Mouse (Mus musculus): ENCODE results near the gene Pi4k2b.
"Not testable (repeated sequence)": the region's sequence is repeated elsewhere in the genome, so short reads cannot be mapped to it uniquely, and the experiment has no call there.

Gene Pi4k2b

DNA sequence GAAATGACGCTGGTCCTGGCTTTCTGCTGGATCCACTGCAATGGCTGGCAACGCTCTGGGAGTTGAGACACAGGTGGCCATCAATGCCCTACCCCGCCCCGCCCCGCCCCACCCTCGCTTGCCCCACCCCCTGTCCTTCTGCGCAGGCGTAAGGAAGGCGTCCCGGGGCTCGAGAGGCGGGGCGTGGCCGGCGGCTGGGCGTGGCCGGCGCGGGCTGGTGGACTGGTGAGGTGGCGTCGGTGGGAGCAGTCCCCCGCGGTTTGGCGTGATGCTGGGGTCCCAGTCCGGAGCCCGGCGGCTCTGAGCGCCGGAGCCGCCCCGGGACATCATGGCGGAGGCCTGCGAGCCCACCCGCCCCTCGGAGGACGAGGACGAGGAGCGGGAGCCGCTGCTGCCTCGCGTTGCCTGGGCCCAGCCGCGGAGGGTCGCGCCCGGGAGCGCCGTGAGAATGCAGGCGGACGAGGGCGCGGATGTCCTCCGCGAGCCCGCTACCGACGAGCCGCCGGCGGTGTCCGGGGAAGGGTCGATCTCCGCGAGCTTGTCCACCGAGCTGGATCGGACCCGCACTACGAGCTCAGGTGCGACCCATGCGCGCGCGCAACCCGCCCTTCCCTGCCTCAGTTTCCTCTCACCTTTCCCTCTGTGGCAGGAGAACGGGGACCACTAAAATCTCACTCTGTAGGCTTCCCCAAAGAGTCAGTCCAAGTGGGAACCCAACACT is at the start of gene Pi4k2b:
TSS of gene Pi4k2b (plus strand) at position 184 of the 721 bp plus-strand sequence.
- peak; percentile 16 for DNase-seq

DNA sequence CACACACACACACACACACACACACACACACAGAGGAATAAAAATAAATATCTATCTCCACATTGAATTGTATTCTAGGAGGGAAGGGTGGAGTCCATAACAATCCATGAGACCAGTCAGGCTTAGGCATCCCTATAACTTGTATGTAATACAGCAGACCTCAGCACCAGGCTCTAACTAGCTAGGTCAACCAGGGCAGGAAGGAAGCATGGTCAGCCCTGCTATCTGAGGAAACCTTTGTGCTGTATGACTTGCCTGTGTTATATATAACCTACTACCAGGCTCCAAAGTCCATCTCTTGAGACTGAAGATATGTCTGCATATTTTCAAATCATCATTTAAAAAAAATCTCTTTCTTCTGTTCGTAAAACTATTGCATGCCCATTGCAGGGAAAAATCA is 44.1 kb upstream of the Pi4k2b start:
- no peak for DNase-seq

DNA sequence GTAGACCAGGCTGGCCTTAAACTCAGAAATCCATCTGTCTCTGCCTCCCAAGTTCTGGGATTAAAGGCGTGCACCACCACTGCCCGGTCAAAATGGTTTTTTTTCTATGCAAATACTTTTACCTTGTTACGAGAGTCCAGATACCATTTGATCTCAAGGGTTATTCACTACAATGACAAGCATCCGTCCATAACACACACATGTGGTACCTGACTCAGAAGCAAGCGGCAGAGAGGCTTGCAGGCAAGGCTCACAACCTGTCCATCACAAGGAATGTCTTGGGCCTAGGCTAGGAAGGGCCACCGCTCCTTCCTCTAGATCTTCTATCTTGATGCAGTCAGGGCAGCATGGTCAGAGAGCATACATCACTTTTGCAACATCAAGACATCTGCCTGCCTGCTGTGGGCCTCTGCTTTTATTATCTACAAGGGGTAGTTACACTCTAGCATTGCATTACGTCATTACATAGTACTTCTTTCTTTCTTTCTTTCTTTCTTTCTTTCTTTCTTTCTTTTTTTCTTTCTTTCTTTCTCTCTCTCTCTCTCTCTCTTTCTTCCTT is 43.4 kb upstream of the Pi4k2b start:
- DNase-seq, result not testable (repeated sequence)

DNA sequence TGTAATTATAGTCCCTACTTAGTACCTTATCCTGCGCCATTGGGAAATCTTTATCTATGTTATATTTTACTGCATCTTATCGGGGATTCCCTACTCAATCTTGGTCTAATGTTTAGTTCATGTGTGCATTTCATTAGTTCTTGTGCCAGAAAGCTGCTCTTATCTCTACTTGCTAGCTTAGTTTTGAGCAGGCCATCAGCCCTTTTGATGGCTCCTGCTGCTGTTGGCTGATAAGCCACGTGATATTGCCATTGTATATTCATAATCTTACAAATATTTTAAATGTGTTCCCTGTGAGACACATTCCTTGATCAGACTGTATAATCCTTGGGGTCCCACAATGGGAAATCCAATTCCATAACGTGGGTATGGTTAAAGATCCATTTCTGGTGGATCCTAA is 36.8 kb upstream of the Pi4k2b start:
- no peak for DNase-seq

DNA sequence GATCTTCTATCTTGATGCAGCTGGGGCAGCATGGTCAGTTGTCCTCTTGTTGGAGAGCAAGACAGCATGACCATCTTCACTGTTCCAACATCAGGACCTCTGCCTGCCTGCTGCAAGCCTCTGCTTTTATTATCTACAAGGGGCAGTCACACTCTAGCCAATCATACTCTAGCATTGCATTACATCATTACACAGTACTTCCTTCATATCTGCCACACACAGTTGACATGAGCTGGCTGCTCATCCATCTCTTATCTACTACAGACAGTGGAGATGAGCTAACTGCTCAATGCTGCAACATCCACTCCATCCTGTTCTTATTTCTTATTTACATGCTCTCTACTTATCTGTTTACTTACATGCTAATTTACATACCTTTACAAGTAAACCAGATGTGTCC is 28.7 kb upstream of the Pi4k2b start:
- DNase-seq, result no peak

DNA sequence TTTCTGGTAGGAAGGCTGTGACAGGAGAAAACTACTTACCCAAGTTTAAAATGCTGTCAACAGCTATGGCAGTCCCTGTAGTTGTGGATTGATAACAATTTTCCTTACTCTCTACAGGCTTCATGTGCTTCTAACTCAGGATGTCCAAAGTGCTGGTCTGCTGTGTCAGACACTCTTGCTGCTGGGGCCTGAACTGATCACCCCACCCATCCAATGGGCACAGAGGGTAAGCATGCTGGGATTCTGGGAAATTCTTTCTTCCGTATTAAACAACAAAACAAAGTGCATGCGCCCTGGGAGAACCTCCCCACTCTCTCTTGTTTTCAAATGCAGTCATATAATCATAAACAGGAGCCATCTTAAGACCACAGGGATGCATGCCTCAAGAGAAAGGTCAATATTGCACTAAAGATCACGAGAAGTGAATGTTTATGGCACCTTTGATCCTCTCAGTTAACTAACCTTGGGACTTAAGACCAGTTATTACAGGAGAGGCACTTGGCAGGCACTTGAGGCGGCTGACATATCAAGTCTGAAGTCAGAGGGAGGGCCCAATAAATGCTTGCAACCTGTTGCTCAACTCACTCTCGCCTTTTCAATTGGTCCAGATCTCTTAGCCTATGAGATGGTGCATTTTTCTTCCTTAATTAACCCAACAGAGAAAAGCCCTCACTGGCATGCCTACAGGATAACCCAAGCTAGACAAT is 24.5 kb upstream of the Pi4k2b start:
- DNase-seq, result no peak

DNA sequence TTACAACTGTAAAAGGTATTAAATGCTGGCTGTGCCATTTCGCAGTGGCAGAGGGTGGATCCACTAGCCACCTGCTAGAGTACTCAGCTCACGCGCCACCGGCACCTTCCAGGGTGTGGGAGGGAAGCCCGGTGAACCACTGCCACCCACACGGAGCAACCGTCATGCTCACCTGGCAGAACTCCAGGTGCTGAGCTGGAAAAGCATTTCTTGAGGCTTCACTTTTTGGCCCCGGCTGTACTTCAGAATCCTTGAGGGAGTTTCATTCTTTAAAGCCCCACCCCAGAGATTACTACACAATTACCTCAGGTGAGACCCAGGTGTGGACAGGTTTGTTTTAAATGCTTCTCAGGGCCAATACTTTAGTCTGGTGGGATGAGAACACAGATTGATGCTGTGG is 20.4 kb upstream of the Pi4k2b start:
- DNase-seq, result no peak

DNA sequence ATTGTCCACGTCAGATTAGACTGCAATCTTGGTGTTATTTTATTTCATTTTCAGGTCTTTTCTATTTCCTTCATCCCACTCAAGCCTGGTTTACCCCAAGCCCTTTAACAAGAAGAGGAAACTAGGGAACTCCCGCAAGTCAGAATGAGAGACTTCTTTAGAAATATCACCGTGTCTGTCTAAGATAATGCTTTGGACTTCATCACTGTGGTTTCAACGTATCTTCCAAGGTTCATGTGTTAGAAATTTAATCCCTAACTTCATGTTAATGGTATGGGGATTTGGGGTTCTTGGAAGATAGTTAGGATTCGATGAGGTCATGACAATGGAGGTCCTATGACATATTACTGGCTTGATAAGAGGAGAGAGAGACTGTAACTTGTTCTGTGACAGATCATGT is 13.6 kb upstream of the Pi4k2b start:
- DNase-seq, result no peak

DNA sequence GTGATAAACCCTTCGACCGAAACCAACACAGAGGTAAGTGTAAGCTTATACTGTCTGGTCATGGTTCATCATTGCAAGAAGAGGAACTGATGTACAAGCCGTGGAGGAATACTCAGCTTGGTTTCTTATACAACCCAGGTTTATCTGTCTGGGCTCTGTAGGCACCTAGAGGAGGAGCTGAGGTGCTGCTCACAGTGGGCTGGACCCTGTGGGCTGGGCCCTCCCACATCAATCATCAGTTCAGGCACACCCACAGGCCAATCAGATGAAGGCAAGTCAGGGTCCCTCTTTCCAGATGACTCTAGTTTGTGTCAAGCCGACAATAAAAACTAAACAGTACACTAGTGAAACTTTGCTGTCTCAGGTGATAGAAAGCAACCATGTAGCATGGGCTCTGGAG is 8.6 kb upstream of the Pi4k2b start:
- DNase-seq, result no peak

DNA sequence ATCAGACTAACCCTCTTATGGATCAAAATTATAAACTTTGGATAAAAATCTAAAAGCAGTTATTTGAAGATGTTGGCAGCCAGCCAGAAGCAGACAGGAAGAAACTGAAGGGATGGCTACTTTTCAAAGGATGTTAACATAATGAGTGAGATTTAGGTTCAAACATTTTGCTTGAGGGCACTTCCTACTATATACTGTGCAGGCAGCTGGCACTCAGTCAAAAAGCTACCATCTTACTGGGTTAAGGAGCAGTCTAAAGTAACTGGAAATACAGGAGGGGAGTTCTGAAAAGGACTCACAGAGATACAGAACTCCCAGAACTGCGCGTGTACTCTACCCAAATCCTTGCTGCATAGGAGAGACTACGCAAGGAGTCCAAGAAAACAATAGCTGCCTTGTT is 5.3 kb upstream of the Pi4k2b start:
- no peak for DNase-seq

DNA sequence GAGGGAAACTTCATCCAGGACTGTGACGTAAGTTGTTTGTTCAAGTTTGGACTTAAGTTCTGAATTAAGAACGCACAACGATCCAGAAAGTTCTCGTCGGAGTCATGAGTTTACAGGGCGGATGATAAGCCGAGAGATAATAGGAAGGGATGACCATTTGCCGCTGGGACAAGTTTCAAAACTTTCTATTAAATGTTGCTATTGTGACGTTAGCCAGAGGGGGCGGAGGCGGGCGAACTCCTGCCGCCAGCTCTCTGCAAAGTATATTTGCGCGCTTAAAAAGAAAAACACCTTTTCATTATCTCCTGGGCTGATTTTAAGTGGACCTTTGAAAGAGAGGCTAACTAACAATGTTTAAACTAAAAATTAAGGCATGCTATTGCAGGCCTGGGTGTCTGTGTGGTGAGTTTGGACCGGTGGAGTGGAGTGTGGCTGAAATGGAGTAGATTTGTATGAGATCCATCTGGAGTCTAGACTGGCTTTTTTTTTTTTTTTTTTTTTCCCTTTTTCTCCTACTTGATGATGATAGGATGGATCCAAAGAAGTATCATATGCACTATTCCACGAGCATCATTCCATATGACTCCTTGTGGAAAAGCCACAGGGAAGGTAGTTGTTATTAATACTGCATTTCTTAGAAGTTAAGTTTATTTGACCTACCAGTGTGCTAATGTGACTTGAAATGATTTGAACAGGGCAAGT is 889 bp downstream of the Pi4k2b start:
- DNase-seq, result no peak

DNA sequence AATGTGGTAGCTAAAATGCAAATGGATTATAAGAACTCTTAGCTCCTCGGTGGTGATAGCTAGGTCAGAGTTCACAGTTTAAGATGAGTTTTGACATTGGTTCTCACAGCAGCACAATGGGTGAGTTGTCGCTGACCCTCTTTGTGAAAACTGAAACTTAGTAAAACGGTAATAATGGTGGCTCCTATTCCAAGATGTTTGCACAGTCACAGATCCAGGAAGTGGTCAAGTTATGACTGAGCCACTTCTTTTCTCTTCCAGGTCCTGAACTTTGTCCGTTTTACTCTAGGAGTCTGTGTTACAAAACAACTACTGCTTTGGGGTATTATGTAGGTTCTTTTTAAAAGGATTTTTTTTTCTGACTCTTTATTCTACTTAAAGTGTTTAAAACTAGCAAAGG is 1.9 kb downstream of the Pi4k2b start:
- DNase-seq, result no peak

DNA sequence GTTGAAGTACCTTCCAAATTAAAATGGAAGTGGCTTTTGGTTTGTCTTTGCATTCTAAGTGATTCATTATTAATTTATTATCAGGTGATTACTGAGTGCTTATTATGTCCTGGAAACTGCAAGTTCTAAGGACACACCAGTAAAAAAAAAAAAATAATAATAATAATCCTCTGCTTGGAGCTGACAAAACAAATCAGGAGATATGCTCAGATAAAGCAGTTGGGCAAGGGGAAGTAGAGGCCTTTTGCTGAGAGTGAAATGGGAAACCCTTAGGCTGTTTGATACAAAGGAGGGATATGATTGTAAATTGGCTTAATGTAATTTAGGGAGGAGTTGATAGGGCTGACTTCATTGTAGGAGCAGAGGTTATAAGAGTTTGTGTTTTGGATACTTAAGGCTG is 5.5 kb downstream of the Pi4k2b start:
- DNase-seq, result no peak

DNA sequence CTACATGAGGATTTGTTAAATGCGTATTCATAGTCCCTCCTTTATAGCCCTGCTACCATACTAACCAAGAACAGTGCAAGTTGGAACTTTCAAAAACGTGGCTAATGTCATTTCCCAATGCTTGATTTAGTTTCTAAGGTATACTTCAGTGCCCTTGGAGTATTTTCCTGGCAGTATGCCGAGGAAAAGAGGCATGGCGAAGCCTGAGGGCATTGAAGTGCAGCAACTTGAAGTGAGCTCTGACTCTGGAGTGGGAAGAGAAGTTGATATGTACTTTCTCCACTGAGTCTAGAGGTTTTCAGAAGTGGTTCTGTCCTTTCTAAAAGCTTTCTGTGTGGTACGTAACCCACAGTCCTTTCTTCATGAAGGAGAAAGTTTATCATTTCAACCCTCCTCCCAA is 7.4 kb downstream of the Pi4k2b start:
- no peak for DNase-seq

DNA sequence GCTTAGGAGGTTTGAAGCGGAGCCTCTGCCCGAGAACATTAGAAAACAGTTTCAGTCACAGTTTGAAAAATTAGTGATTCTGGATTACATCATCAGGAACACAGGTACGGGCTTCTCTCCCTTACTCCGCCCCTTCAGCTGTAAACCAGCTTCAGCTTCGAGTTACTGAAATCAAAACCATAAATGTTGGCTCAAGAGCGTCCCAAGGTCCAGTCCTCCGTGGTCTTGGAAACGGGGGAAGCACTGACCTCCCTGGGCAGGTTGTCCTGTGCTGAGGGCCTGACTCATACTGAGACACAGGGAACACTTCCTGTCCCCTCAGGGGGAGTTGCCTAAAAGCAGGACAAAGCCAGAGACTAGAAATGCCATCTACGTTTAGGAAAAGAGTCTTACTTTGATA is 11.8 kb downstream of the Pi4k2b start:
- DNase-seq, result no peak

DNA sequence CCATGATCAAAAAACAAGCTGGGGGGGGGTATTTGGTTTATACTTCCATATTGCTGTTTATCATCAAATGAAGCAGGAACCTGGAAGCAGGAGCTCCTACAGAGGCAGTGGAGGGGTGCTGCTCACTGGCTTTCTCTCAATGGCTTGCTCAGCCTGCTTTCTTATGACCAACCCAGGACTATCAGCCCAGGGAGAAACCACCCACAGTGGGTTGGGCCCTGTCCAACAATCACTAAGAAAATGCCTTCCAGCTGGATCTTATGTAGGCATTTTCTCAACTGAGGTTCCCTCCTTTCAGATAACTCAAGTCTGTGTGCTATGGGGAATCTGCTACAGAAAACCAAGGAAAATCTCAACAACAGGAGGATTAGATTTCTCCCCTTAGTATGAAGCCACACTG is 12.8 kb downstream of the Pi4k2b start:
- no peak for DNase-seq

DNA sequence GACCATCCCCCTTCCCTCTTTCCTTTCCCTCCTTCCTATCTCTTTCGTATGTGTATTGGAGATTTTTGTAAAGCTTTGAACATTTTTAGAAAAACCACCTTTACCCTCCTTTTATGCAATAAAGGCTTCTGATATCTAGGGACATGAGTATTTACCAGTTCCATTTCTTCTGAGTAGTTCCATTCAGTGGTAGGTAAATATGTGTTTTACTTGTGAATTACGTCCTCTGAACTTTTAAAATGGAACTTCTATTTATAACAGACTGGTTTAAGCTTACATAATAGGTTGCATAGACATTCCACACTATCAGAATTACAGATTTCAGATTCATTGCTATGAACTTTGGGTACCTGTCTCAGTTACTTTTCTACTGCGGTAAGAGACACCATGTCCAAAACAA is 14.0 kb downstream of the Pi4k2b start:
- no peak for DNase-seq

DNA sequence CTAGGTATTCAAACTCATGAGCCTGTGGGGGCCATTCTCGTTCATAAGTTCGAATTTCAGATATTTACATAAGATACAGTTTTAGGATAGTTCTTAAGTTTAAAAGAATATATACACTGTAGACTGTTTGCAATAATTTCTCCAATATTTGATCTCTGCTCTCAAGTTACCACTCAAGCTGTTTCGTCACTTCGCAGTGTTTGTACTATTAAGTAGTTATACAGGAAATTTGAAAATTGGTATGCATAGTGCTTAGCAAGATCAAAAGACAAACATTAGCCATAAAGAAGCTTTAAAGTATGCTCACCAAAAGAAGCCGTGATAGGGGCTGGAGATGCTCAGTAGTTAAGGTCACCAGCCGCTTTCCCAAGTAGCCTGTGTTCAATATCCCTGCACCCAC is 14.6 kb downstream of the Pi4k2b start:
- no peak for DNase-seq

DNA sequence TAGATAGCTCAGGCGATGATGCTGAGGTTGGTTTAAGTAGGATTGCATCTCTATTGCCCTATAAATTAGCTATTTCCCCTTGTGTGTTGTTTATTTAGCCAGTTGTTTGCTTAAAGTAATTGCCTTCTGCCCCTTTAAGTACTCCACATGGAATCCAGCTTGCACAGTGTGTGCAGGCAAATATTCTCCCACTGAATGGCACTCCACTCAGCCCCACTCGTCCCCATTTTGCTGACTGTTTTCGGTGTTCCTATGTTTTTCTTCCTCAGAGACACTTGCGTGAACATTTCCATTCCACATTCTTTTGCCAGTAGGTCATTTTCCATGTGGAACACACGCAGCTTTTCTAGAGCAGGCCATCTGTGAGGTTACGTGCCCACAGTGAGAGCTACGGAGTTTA is 21.2 kb downstream of the Pi4k2b start:
- DNase-seq, result no peak

DNA sequence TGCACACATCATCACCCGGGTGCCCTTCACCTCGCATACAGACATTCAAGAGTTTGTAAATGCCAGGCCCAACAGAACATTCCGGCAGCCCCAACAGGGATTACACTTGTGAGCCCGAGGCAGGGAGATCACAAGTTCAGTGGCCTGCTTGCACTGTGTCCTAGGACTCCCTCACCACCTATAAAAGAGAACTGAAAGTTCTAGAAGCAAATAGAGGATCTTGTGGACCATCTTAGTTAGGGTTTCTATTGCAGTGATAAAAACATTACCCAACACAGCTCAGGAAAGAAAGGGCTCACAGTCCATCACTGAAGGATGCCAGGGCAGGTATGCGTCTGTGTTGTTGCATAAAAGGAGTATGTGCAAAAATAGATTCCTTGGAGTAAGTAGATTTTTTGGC is 32.9 kb downstream of the Pi4k2b start:
- DNase-seq, result no peak

DNA sequence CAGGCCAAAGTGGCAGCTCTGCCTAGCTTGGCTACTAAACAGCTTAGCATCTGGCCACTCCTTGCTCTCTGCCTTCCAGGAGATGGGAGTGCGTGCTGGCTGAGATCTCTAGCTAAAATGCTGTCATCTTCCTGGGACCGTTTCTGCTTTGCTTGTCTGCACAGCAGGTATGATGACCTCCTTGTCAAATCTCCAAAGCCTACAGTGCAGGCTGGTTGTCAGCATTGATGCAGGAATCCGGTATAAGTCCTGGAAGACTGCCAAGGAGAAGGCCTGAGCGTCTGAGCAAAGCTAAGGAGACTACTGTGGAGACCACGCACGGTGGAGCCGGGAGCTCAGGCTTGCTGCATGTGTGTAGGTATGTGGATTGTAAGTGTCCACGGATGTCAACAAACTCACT is 33.9 kb downstream of the Pi4k2b start, which contains the start of gene Zcchc4:
TSS of gene Zcchc4 (plus strand) at position 173 of the 400 bp plus-strand sequence.
- no peak for DNase-seq

DNA sequence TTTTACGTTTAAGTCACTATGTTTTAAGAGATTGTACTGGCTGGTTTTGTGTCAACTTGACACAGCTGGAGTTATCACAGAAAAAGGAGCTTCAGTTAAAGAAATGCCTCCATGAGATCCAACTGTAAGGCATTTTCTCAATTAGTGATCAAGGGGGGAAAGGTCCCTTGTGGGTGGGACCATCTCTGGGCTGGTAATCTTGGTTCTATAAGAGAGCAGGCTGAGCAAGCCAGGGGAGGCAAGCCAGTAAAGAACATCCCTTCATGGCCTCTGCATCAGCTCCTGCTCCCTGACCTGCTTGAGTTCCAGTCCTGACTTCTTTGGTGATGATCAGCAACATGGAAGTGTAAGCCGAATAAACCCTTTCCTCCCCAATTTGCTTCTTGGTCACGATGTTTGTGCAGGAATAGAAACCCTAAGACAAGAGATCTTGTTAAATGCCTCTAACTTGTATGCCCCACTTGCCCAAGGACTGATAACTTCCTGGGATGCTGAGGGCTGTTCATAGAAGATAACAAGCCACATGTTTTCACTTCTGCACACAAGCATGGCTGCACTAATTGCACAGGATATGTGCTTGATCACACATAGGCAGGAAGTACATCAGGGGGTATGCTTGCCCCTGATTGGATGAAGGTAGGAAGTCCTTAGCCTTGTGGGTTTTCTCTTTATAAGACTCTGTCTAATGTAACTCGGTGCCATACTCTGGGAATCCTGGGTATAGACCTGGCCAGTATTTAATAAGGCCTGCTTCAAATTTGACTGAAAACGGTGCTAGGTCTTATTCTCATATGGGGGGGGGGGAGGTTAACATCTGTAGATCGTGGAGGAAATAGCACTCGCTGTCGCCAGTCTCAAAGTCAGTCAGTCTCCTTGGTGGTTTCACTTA is 35.3 kb downstream of the Pi4k2b start:
- not testable (repeated sequence) for DNase-seq

Data from cerebellum, adult 11 months (tissue).